Mouse (Mus musculus): ENCODE measurements around the gene Gla. TPM values are rescaled to one million over a fixed set of nuclear protein-coding genes. Genes with fewer than 3 reads are reported as not detected.

Gla gene
- polyA plus RNA-seq, 1 experiment: 9.5 TPM

DNA sequence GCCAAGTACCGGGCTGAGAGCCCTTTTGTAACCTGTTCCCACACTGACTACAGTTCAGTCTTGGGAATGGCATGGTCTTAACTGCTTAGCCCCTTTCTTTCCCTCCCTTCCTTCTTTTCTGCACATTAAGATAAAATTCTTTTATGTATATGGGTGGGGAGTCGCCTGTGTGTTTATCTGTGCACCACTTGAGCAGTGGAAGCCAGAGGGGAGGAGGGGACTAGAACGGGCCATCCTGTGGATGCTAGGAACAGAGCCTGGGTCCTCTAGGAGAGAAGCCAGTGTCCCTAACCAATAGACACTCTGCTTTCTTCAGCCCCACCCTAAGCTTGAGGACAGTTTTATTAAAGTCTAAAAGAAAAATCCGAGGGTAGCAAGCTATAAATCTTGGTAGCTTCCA lies 10.1 kb upstream of the Gla start:
- Histone ChIP-seq H3K4me1 (ENCODE audit: control insufficient read depth, insufficient read depth, low read length) (no peaks in the 10 kb centered on the region; the same call in 1 of the 2 replicates), H3K27ac (ENCODE audit: insufficient read depth, low read length) (no peak overlapping the region), H3K27me3 (ENCODE audit: control insufficient read depth, insufficient read depth, low read length) (no peaks in the 10 kb centered on the region), H3K4me3 (replicated peaks; ENCODE audit: insufficient read depth, low read depth, low read length) (no peak overlapping the region)
- no peak for TF ChIP-seq CTCF (IDR thresholded peaks at IDR 0.05; ENCODE audit: borderline replicate concordance, insufficient read depth, low read depth, low read length)
- TF ChIP-seq POLR2A (IDR thresholded peaks at IDR 0.05; ENCODE audit: borderline replicate concordance, insufficient read depth, low read length): no peak
- DNase-seq: no peak
- 88% methylated on average over 4 of the region's 4 CpGs for WGBS

DNA sequence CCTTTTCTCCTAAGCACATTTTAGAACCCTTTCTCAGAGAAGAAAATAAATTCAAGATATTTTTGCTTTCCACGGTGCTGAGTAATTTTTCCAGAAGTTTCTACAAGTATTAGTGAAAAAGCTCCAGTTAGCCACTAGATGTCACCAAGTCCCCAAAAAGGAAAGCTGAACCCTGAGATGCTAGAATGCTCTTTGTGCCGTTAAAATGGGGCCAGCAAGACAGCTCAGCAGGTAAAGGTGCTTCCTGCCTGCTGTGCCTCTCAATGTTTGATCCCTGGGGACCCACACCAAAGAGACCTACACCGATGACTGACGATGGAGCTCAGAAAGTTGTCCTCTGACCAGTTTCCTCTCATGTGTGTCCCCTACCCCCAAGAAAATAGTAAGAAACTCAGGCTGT lies 8.5 kb upstream of the Gla start:
- no peak overlapping the region for H3K27ac ChIP-seq (ENCODE audit: insufficient read depth, low read length)
- TF ChIP-seq CTCF (IDR thresholded peaks at IDR 0.05; ENCODE audit: borderline replicate concordance, insufficient read depth, low read depth, low read length) (peak; percentile 24; the same call in 1 of the 2 replicates), POLR2A (IDR thresholded peaks at IDR 0.05; ENCODE audit: borderline replicate concordance, insufficient read depth, low read length) (no peak)
- H3K27me3 ChIP-seq (ENCODE audit: control insufficient read depth, insufficient read depth, low read length): no peaks in the 10 kb centered on the region
- WGBS: 6% methylated on average over 4 of the region's 4 CpGs
- H3K4me3 ChIP-seq (replicated peaks; ENCODE audit: insufficient read depth, low read depth, low read length): no peak overlapping the region
- no peaks in the 10 kb centered on the region; the same call in 1 of the 2 replicates for H3K4me1 ChIP-seq (ENCODE audit: control insufficient read depth, insufficient read depth, low read length)
- peak; percentile 26 to 48 for DNase-seq

DNA sequence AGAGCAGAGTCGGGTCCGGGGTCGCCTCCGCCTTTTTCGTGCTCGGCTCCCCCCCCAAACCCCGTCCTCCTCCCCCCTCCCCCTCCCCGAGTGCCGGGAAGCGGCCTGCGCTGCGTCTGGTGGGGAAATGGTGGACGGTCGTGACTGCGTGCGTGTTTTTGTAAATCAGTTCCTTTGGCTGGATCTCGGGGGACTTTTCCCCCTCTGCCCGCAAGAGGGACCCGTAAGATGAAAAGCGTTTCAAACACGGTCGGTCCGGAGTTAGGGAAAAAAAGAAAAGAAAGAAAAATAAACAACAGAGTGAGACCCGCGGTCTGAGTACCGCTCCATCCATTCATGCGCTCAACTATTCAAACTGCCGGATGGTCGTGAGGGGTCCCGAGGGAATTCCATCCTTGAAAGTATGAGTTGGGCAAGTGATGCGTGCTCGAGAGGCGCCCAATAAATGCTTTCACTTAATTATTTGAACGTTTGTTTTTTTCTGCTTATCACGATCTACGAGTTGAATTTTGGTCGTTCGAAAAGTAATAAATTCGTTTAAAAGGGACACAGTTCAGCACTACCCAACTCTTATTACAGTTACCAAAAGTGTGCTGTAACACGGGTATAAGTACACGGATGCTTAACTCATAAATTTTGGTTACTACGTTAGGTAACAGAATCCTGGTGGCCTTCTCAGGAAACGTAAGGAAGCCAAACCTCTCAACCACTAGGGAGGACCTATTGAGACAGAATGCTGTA lies 625 bp upstream of the Gla start:
- H3K27ac ChIP-seq (ENCODE audit: insufficient read depth, low read length): peak overlapping the region; percentile 91
- TF ChIP-seq CTCF (IDR thresholded peaks at IDR 0.05; ENCODE audit: borderline replicate concordance, insufficient read depth, low read depth, low read length) (no peak), POLR2A (IDR thresholded peaks at IDR 0.05; ENCODE audit: borderline replicate concordance, insufficient read depth, low read length) (no peak)
- H3K4me1 ChIP-seq (ENCODE audit: control insufficient read depth, insufficient read depth, low read length): 0 out of 2 replicates have a peak, but pooled peaks cover 2% of the 10 kb centered on the region
- no peak for DNase-seq
- 3% methylated on average over 38 of the region's 43 CpGs for whole genome bisulfite sequencing
- peak overlapping the region; percentile 98 for H3K4me3 ChIP-seq (replicated peaks; ENCODE audit: insufficient read depth, low read depth, low read length)
- no peaks in the 10 kb centered on the region for H3K27me3 ChIP-seq (ENCODE audit: control insufficient read depth, insufficient read depth, low read length)

- TF ChIP-seq POLR2A (IDR thresholded peaks at IDR 0.05; ENCODE audit: borderline replicate concordance, insufficient read depth, low read length): no peak
- TF ChIP-seq CTCF (IDR thresholded peaks at IDR 0.05; ENCODE audit: borderline replicate concordance, insufficient read depth, low read depth, low read length): no peak
- H3K27ac ChIP-seq (ENCODE audit: insufficient read depth, low read length): no peak overlapping the region
- H3K4me3 ChIP-seq (replicated peaks; ENCODE audit: insufficient read depth, low read depth, low read length): peak overlapping the region; percentile 98
- no peaks in the 10 kb centered on the region for H3K27me3 ChIP-seq (ENCODE audit: control insufficient read depth, insufficient read depth, low read length)
- H3K4me1 ChIP-seq (ENCODE audit: control insufficient read depth, insufficient read depth, low read length): 0 out of 2 replicates have a peak, but pooled peaks cover 2% of the 10 kb centered on the region
- DNase-seq: no peak
- WGBS: 14% methylated on average over 10 of the region's 10 CpGs
Observed at GRCm38 (mm10) chrX:134599922-134600565, 881 bp downstream of the Gla start.

DNA sequence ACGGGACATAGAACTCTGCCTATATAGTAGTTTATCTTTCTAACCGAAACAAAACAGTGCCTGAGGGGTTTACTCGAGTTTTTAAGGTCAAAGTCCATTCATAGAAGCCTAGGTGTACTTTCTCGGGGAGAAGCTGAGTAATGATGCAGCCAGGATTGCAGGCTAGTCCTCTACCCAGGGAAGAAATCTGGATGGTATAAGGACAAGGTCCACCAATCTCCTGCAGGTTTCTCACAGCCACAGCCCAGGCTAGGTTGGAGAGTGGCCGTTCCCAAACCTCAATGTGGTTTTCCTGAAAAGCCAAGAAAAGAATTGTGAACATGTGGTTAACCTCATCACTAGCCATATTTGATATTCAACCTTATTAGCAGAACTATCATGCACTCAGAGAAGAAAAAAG lies 11.1 kb downstream of the Gla start:
- H3K4me1 ChIP-seq (ENCODE audit: control insufficient read depth, insufficient read depth, low read length): no peaks in the 10 kb centered on the region
- no peak for DNase-seq
- H3K27ac ChIP-seq (ENCODE audit: insufficient read depth, low read length): no peak overlapping the region
- whole genome bisulfite sequencing: 66% methylated on average over 5 of the region's 5 CpGs
- no peak overlapping the region for H3K4me3 ChIP-seq (replicated peaks; ENCODE audit: insufficient read depth, low read depth, low read length)
- TF ChIP-seq POLR2A (IDR thresholded peaks at IDR 0.05; ENCODE audit: borderline replicate concordance, insufficient read depth, low read length): no peak
- no peaks in the 10 kb centered on the region for H3K27me3 ChIP-seq (ENCODE audit: control insufficient read depth, insufficient read depth, low read length)

DNA sequence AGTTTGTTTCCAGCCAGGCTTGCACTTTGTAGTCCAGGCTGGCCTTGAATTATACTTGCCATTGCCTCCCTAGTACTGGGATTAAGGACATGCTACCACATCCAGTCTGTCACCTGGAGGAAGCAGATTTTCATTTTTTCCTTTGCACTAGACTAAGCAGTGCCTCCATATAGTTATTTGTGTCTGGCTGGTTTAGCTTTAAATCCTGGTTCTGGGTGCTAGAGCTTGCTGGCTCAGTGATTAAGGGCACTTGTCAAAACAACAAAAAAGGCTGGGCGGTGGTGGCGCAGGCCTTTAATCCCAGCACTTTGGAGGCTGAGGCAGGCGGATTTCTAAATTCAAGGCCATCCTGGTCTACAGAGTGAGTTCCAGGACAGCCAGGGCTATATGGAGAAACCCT lies 11.9 kb downstream of the Gla start:
- DNase-seq: no peak
- Histone ChIP-seq H3K4me1 (ENCODE audit: control insufficient read depth, insufficient read depth, low read length) (no peaks in the 10 kb centered on the region), H3K27ac (ENCODE audit: insufficient read depth, low read length) (no peak overlapping the region), H3K4me3 (replicated peaks; ENCODE audit: insufficient read depth, low read depth, low read length) (no peak overlapping the region), H3K27me3 (ENCODE audit: control insufficient read depth, insufficient read depth, low read length) (no peaks in the 10 kb centered on the region)
- WGBS: 88% methylated on average over 3 of the region's 3 CpGs
- TF ChIP-seq CTCF (IDR thresholded peaks at IDR 0.05; ENCODE audit: borderline replicate concordance, insufficient read depth, low read depth, low read length) (no peak), POLR2A (IDR thresholded peaks at IDR 0.05; ENCODE audit: borderline replicate concordance, insufficient read depth, low read length) (no peak)

DNA sequence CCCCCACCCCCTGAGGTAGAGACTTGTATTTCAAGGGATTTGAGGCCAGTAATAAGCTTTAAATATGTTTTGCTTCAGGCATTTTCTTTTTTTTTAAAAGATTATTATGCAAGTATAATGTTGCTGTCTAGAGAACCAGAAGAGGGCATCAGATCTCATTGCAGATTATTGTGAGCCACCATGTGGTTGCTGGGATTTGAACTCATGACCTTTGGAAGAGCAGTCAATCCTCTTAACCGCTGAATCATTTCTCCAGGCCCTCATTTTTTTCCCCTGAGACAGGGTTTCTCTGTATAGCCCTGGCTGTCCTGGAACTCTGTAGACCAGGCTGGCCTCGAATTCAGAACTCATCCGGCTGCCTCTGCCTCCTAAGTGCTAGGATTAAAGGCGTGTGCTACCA lies 12.7 kb downstream of the Gla start:
- no peaks in the 10 kb centered on the region for H3K27me3 ChIP-seq (ENCODE audit: control insufficient read depth, insufficient read depth, low read length)
- no peaks in the 10 kb centered on the region for H3K4me1 ChIP-seq (ENCODE audit: control insufficient read depth, insufficient read depth, low read length)
- H3K27ac ChIP-seq (ENCODE audit: insufficient read depth, low read length): no peak overlapping the region
- WGBS: 88% methylated on average over 4 of the region's 4 CpGs
- no peak for TF ChIP-seq POLR2A (IDR thresholded peaks at IDR 0.05; ENCODE audit: borderline replicate concordance, insufficient read depth, low read length)
- DNase-seq: no peak
- H3K4me3 ChIP-seq (replicated peaks; ENCODE audit: insufficient read depth, low read depth, low read length): no peak overlapping the region

DNA sequence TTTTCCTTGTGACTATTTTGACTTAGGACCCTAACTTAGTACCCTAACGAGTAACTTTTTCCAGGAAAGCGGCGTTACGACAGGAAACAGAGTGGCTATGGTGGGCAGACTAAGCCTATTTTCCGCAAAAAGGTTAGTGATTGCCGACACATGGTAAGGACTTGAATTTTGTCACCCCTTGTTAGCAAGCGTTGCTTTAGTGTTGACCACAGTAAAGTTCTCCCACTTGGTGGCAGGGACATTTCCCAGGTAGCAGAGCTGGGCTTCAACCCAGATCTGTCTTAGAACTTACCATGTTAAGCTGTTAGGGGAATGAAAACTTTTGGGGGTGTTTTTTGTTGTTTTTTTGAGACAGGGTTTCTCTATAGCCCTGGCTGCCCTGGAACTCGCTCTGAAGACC lies 14.5 kb downstream of the Gla start:
- no peak for DNase-seq
- TF ChIP-seq CTCF (IDR thresholded peaks at IDR 0.05; ENCODE audit: borderline replicate concordance, insufficient read depth, low read depth, low read length): no peak
- TF ChIP-seq POLR2A (IDR thresholded peaks at IDR 0.05; ENCODE audit: borderline replicate concordance, insufficient read depth, low read length): no peak
- no peak overlapping the region for H3K27ac ChIP-seq (ENCODE audit: insufficient read depth, low read length)
- no peaks in the 10 kb centered on the region for H3K4me1 ChIP-seq (ENCODE audit: control insufficient read depth, insufficient read depth, low read length)
- H3K27me3 ChIP-seq (ENCODE audit: control insufficient read depth, insufficient read depth, low read length): no peaks in the 10 kb centered on the region
- WGBS: 27% methylated on average over 8 of the region's 8 CpGs
- H3K4me3 ChIP-seq (replicated peaks; ENCODE audit: insufficient read depth, low read depth, low read length): peak overlapping the region; percentile 30
